Mouse (Mus musculus): ENCODE measurements at regions not wholly inside any gene's neighbourhood (a gene's known extent, or its start where the extent isn't known, plus 50 kb on each side); places are given as distances from the start of the nearest gene placed in this dataset.

- H3ac ChIP-seq (ENCODE audit: control insufficient read depth, insufficient read length): no peak overlapping the region
- H3K36me3 ChIP-seq (ENCODE audit: control insufficient read depth, insufficient read depth): no peaks in the 10 kb centered on the region
- TF ChIP-seq TCF12 (IDR thresholded peaks at IDR 0.05; ENCODE audit: insufficient read depth, poor library complexity, severe bottlenecking) (no peak), SRF (IDR thresholded peaks at IDR 0.05; ENCODE audit: control insufficient read depth, insufficient read length, low read depth) (no peak), MYOG (IDR thresholded peaks at IDR 0.05; ENCODE audit: control insufficient read depth in 1 of 3, insufficient read depth in 1 of 3, insufficient read length in 2 of 3, low read depth in 2 of 3) (no peak), USF1 (IDR thresholded peaks at IDR 0.05; ENCODE audit: low read depth) (no peak), REST (IDR thresholded peaks at IDR 0.05; ENCODE audit: insufficient read depth, insufficient read length) (no peak), POLR2AphosphoS2 (IDR thresholded peaks at IDR 0.05; ENCODE audit: insufficient read length, low read depth) (no peak), TCF3 (IDR thresholded peaks at IDR 0.05; ENCODE audit: insufficient read length, low read depth) (no peak), CEBPB (IDR thresholded peaks at IDR 0.05; ENCODE audit: insufficient read depth, poor library complexity, severe bottlenecking) (no peak), POLR2A (IDR thresholded peaks at IDR 0.05; ENCODE audit: insufficient read length, low read depth) (no peak)
- no peaks in the 10 kb centered on the region for H3K27me3 ChIP-seq (ENCODE audit: control insufficient read depth, insufficient read depth, insufficient read length)
- H3K4me3 ChIP-seq: no peak overlapping the region
- H3K79me2 ChIP-seq (ENCODE audit: control insufficient read depth, insufficient read depth): no peaks in the 10 kb centered on the region
- H3K4me2 ChIP-seq (ENCODE audit: low read depth): no peak overlapping the region
Observed at GRCm38 (mm10) chr11:45643629-45644325, 208.1 kb upstream of the Clint1 start.

- H3K4me3 ChIP-seq: no peak overlapping the region
Observed at GRCm38 (mm10) chr11:45645815-45646214, 206.0 kb upstream of the Clint1 start.

DNA sequence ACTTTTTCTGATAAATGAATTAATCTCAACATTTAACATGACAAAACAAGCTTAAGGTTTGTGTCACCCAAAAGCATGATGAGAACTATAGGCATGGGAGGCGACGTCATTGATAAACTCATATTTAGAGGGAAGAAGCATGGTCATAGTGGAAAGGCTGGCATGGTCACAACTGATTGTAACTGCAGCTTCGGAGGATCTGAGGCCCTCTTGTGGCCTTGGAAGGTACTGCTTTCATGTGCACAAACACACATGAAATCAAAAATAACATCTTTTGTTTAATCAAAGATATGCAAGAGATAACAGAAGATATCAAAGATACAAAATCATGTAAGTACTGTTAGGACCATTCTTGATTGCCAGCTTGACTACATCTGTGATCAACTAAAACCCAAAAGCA is 204.0 kb upstream of the Clint1 start:
- no peaks in the 10 kb centered on the region for H3K27me3 ChIP-seq (ENCODE audit: control insufficient read depth, insufficient read depth, insufficient read length)
- TF ChIP-seq MYOD1 (IDR thresholded peaks at IDR 0.05; ENCODE audit: control insufficient read depth in 1 of 3, insufficient read length in 2 of 3, low read depth in 2 of 3): no peak
- no peak for TF ChIP-seq POLR2A (IDR thresholded peaks at IDR 0.05; ENCODE audit: insufficient read length, low read depth)
- no peak for TF ChIP-seq TCF12 (IDR thresholded peaks at IDR 0.05; ENCODE audit: insufficient read depth, poor library complexity, severe bottlenecking)
- TF ChIP-seq E2F4 (IDR thresholded peaks at IDR 0.05; ENCODE audit: insufficient read depth): no peak
- TF ChIP-seq REST (IDR thresholded peaks at IDR 0.05; ENCODE audit: insufficient read depth, insufficient read length): no peak
- no peak for TF ChIP-seq USF1 (IDR thresholded peaks at IDR 0.05; ENCODE audit: low read depth)
- no peak for TF ChIP-seq TCF3 (IDR thresholded peaks at IDR 0.05; ENCODE audit: insufficient read length, low read depth)
- no peak for TF ChIP-seq MAX (IDR thresholded peaks at IDR 0.05; ENCODE audit: low read depth)
- TF ChIP-seq CEBPB (IDR thresholded peaks at IDR 0.05; ENCODE audit: insufficient read depth, poor library complexity, severe bottlenecking): no peak
- TF ChIP-seq POLR2AphosphoS2 (IDR thresholded peaks at IDR 0.05; ENCODE audit: insufficient read length, low read depth): no peak
- no peak for TF ChIP-seq SRF (IDR thresholded peaks at IDR 0.05; ENCODE audit: control insufficient read depth, insufficient read length, low read depth)
- TF ChIP-seq MYOG (IDR thresholded peaks at IDR 0.05; ENCODE audit: control insufficient read depth in 1 of 3, insufficient read depth in 1 of 3, insufficient read length in 2 of 3, low read depth in 2 of 3): no peak
- H3K4me3 ChIP-seq: no peak overlapping the region
- no peak overlapping the region for H3ac ChIP-seq (ENCODE audit: control insufficient read depth, insufficient read length)
- no peaks in the 10 kb centered on the region for H3K36me3 ChIP-seq (ENCODE audit: control insufficient read depth, insufficient read depth)
- H3K4me2 ChIP-seq (ENCODE audit: low read depth): no peak overlapping the region
- no peaks in the 10 kb centered on the region for H3K79me2 ChIP-seq (ENCODE audit: control insufficient read depth, insufficient read depth)

More at GRCm38 (mm10) chr11:45645815-45646214, 206.0 kb upstream of the Clint1 start:
- no peaks in the 10 kb centered on the region for H3K79me2 ChIP-seq (ENCODE audit: control insufficient read depth, insufficient read depth)
- no peaks in the 10 kb centered on the region for H3K36me3 ChIP-seq (ENCODE audit: control insufficient read depth, insufficient read depth)
- H3K27me3 ChIP-seq (ENCODE audit: control insufficient read depth, insufficient read depth, insufficient read length): no peaks in the 10 kb centered on the region
- H3ac ChIP-seq (ENCODE audit: control insufficient read depth, insufficient read length): no peak overlapping the region
- no peak overlapping the region for H3K4me2 ChIP-seq (ENCODE audit: low read depth)
- TF ChIP-seq POLR2A (IDR thresholded peaks at IDR 0.05; ENCODE audit: insufficient read length, low read depth) (no peak), CEBPB (IDR thresholded peaks at IDR 0.05; ENCODE audit: insufficient read depth, poor library complexity, severe bottlenecking) (no peak), TCF3 (IDR thresholded peaks at IDR 0.05; ENCODE audit: insufficient read length, low read depth) (no peak), REST (IDR thresholded peaks at IDR 0.05; ENCODE audit: insufficient read depth, insufficient read length) (no peak), USF1 (IDR thresholded peaks at IDR 0.05; ENCODE audit: low read depth) (no peak), MYOD1 (IDR thresholded peaks at IDR 0.05; ENCODE audit: control insufficient read depth in 1 of 3, insufficient read length in 2 of 3, low read depth in 2 of 3) (no peak), MAX (IDR thresholded peaks at IDR 0.05; ENCODE audit: low read depth) (no peak), SRF (IDR thresholded peaks at IDR 0.05; ENCODE audit: control insufficient read depth, insufficient read length, low read depth) (no peak), TCF12 (IDR thresholded peaks at IDR 0.05; ENCODE audit: insufficient read depth, poor library complexity, severe bottlenecking) (no peak), POLR2AphosphoS2 (IDR thresholded peaks at IDR 0.05; ENCODE audit: insufficient read length, low read depth) (no peak)

DNA sequence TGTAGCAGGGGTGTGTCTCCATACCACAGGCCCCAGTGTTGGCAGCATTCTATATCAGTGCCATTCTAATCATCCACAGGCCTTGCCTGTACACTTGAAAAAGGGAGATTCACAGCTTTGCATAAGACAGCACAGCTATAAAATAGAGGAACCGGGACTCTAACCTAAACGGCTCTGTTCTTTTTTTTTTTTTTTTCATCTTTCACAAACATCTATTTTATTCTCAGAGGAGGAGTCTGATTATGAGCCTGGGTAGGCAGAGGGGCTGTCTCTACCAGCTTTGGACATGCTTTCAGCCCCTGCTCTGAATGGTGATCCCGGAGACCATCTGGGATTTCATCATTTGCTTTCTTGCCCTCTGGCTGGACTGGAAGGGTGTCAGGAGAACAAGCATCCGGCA is 195.6 kb upstream of the Clint1 start:
- Histone ChIP-seq H3K27me3 (ENCODE audit: control insufficient read depth, insufficient read depth, insufficient read length) (no peaks in the 10 kb centered on the region), H3K36me3 (ENCODE audit: control insufficient read depth, insufficient read depth) (no peaks in the 10 kb centered on the region), H3K4me3 (no peak overlapping the region), H3K4me2 (ENCODE audit: low read depth) (no peak overlapping the region), H3ac (ENCODE audit: control insufficient read depth, insufficient read length) (no peak overlapping the region), H3K79me2 (ENCODE audit: control insufficient read depth, insufficient read depth) (no peaks in the 10 kb centered on the region)
- no peak for TF ChIP-seq MYOD1 (IDR thresholded peaks at IDR 0.05; ENCODE audit: control insufficient read depth in 1 of 3, insufficient read length in 2 of 3, low read depth in 2 of 3)
- no peak for TF ChIP-seq CEBPB (IDR thresholded peaks at IDR 0.05; ENCODE audit: insufficient read depth, poor library complexity, severe bottlenecking)
- TF ChIP-seq TCF3 (IDR thresholded peaks at IDR 0.05; ENCODE audit: insufficient read length, low read depth): no peak
- no peak for TF ChIP-seq POLR2A (IDR thresholded peaks at IDR 0.05; ENCODE audit: insufficient read length, low read depth)
